Mouse (Mus musculus) cerebellum, postnatal 25 days (tissue): Measurements from ENCODE around the gene Gramd4.
"Not testable (repeated sequence)": the region's sequence is repeated elsewhere in the genome, so short reads cannot be mapped to it uniquely, and the experiment has no call there.

Experiments used
- DNase-seq, 2 experiments: peaks; one replicate each; pipeline ENCODE4 v3.0.0; 2021; ENCODE audit warnings: mixed read lengths in 2 of 2

Gene Gramd4

DNA sequence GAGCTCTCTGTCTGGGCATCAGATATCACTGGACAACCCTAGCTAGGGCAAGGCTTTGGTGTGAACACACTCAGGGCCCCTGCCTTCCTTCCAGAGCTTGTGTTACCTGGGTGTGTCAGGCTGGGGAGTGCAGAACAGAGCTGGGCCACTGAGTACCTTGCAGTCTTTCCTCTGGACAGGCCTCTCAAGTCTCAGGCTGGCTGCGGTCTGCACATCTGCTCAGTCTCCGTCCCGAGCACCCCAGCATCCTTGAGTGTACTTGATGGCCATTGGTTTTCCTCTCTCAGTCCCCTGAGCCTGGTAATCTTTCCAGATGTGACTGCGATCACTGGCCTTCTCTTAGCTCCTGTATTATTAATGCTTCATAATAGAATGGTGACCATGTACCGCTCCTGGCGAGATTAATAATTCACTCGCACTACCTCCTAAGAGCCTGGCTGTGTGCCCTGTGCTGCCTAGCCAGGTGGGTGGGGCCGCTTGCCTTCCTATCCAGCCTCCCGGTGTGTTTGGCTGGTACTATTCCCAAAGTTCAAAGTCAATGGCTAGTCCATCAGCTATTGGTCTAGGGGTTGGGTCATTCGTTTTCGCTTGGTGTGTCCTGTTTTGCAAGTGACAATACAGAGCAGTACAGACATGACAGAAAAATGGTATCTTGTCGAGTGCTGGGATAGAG is 34.6 kb downstream of the Gramd4 start:
- DNase-seq = peak; percentile 54 to 71

GRCm38 (mm10) chr15:86093236-86093635 is 35.7 kb downstream of the Gramd4 start:
- DNase-seq = no peak

GRCm38 (mm10) chr15:86094324-86095121 is 37.0 kb downstream of the Gramd4 start:
- DNase-seq = no peak

GRCm38 (mm10) chr15:86095722-86096603 is 38.5 kb downstream of the Gramd4 start:
- no peak for DNase-seq

DNA sequence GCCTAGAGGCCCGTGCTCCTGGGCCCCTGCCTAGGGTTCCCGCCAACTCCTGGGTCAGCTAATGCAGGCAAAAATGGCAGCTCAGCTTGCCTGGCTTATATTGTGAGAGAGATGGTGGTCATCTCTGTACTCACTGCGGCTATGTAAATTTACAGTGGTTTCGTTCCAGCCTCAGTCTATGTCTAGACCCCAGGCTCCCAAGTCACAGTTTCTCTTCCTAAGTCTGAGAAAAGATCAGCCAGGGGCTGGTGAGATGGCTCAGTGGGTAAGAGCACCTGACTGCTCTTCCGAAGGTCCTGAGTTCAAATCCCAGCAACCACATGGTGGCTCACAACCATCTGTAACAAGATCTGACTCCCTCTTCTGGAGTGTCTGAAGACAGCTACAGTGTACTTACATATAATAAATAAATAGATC is 39.1 kb downstream of the Gramd4 start:
- not testable (repeated sequence) for DNase-seq

DNA sequence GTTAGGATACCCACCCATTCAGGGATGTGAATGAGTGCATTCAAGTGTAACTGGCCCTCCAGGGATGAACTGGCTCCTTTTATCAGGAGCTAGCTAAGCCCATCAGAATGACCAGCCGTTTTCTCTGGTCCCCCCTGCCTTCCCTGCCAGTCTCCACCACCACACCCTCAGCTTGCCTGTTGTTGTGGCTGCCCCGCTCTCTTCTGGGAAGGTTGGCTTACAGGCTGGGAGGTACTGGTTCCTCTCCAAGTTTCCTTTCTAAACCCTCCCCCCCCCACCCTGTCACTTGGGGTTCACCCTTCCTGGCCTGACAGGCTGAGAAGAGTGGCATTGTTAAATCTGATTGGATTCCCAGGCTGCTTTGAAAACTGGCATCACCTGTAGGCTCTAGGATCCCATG is 40.4 kb downstream of the Gramd4 start:
- DNase-seq = no peak

GRCm38 (mm10) chr15:86101585-86101984 is 44.1 kb downstream of the Gramd4 start:
- peak in 1 of 2 experiments; percentile 68 for DNase-seq

GRCm38 (mm10) chr15:86102308-86102707 is 44.8 kb downstream of the Gramd4 start:
- no peak for DNase-seq

DNA sequence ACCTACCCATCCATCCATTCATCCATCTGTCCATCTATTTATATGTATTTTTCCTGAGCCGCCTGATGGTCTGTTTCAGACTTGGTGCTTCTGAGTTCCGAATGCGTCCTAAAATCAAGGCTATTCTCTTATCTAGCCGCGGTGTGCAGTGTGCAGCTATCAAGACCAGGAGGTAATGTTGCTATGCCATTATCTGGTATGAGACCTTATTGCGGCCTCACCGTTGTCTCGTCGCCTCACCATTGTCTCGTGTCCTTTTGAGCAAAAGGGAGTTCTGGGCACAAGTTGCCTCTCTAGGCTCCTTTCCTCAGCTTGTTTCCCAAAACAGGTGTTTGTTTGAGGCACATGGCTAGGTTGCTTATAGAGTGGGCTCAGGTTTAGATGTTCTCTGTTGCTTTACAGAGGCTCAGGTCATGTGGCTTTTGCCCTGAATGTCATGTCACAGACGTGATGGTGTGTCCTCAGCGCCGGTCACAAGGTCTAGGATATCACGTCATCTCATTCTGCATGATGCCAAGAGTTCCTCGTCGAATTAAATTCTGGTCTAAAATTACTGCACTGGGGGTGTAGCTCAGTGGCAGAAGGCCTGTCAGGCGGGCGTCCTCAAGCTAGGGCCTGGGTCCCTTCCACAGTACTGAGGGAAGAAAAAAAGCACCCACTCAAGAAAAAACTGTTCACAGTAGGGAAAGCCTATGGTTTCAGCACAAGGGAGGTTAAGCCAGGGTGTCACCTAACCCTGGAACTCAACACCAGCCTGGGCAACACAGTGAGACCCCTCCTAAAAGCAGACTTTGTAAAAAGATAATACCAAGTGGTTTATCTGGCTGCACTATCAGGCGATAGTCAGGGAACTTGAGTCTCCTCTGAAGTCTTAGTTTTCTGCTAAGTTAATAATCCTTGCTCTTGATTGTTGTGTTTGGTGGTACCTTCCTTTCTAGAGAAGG is 47.2 kb downstream of the Gramd4 start:
- DNase-seq = no peak

GRCm38 (mm10) chr15:86105345-86105697 is 47.8 kb downstream of the Gramd4 start:
- no peak for DNase-seq

- no peak for DNase-seq
Measured at GRCm38 (mm10) chr15:86105751-86106150, 48.3 kb downstream of the Gramd4 start.

GRCm38 (mm10) chr15:86107831-86108471 is 50.5 kb downstream of the Gramd4 start:
- peak in 1 of 2 experiments; percentile 30 for DNase-seq

- DNase-seq = peak; percentile 39 to 41
Measured at GRCm38 (mm10) chr15:86109245-86109644, 51.8 kb downstream of the Gramd4 start.

- peak; percentile 79 to 81 for DNase-seq
Measured at GRCm38 (mm10) chr15:86109650-86110211, 52.2 kb downstream of the Gramd4 start.

- DNase-seq = peak; percentile 82 to 83
Measured at GRCm38 (mm10) chr15:86110361-86111103, 53.0 kb downstream of the Gramd4 start.

DNA sequence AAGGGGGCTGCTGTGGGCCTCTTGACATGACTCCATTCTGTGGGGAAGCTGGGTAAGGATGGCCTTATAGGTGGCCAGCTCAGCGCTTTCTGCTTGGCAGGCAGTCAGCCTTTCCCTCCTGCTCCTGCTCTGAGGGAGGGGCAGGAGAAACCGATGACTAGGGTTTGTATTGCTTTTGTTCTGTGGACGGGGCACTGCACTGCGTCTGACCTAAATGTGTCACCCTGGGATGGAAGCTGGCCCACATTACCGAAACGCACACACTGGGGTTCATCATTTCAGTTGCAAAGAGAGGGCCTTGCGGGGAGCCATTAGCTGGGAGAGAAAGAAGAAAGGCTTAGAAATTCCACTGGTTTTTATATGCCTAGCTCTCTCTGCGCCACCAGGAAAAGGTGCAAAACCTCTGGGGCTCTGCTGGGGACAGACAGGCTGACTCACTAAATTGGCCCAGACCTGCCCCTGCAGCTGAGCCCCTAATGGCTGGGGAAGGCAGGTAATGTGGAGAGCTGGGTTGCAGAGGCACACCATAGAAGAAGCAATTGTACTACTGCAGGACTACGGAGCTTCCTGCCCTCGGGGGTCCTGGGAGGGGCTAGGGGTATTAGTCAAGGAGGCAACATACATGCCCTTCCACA is 55.3 kb downstream of the Gramd4 start:
- DNase-seq = peak; percentile 73 to 80

DNA sequence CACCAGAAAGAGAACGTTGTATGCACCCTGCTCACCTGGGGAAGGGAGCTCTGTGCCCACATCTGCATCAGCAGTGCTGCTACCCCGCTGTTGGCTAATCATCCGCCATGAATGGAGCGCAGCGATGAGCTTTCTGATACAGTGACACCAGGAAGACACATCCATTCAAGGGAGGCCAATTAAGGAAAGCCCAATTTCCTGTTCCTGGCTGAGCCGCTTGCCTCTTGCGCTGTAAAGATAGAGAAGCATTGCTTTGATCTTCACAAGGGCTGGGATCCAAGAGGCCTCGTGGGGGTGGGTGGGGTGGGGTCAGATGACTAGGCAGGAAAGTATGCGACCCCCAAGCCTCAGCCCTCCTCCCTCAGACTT is 55.8 kb downstream of the Gramd4 start:
- DNase-seq = no peak

DNA sequence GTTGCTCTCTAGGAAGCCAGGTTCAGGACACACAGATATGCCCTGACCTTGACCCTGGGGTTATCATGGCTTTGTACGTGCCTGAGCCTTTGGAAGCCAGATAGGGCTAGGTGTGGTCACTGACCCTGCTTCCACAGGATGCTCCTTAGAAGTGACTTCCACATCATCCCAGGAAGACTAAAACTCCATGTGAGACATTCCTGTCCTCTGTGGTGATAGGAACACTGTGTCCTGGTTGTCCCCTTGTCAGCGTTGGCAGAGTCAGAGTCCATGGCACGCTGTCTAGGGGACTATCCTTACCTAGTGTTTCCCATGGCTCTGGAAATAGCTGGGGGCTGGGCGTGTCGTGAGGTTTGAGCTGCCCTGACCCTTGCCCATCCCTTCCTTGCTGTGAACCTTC is 58.9 kb downstream of the Gramd4 start:
- DNase-seq = no peak

DNA sequence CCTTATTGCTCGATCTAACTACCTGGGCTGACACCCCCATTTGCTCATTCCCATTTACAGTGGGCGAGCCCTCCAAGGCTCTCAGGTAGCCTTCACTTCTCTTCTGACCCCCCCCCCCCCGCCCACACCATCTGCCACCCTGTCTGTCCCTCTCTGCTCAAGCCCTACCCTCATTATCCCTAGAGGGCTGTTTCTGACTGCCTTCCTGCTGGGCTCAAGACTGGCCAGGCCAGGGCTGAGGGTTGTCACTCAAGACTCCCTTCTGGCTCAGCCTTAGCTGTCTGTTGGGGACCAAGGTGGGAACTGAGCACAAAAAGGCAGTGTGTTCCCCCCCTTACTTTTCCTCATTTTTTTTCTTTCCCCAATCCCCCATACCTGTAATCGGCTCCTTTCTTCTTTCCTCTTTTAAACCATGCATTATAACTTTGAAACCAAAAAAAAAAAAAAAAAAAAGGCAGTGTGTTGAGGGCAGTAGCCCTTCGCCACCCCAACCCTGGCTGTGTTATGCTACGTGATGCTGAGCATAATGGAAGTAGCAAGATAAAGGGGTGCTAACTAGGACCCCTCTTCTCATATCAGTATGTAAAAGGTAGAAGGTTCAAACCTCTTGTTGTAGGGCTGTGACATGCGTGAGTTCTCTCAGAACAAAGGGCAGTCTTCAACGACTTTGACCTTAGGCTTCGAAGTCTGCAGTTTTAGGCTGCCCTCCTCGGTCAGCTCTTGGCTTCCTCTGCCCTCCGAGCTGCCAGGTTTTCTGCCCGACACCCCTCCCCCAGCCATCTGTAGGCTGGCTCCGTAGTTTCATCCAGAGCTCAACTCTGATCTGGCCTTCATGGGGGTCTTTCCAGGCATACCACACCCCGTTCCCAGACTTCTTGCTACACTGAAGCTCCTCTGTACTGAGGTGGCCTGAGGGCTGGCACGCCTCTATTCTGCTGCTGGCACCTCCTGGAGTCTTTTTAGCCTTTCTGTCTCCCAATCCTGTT is 59.9 kb downstream of the Gramd4 start:
- DNase-seq = peak; percentile 79 to 84
